Mouse (Mus musculus): Measurements from ENCODE around the gene Sf3a1. TPM values are rescaled to one million over a fixed set of nuclear protein-coding genes. Genes with fewer than 3 reads are reported as not detected.
A peak's percentile ranks its signal among the peaks of the same experiment; 100 is the strongest.

Gene Sf3a1
- polyA plus RNA-seq, 1 experiment = 50.0 TPM

GRCm38 (mm10) chr11:4215061-4215460 lies 54.9 kb downstream of the Sf3a1 start:
- H3K4me3 ChIP-seq (replicated peaks; ENCODE audit: insufficient read depth, low read depth, low read length) = no peak overlapping the region
- WGBS = 78% methylated on average over 10 of the region's 10 CpGs
- no peak overlapping the region for H3K27ac ChIP-seq (ENCODE audit: insufficient read depth, low read length)
- TF ChIP-seq CTCF (IDR thresholded peaks at IDR 0.05; ENCODE audit: borderline replicate concordance, insufficient read depth, low read depth, low read length) = no peak
- no peak for TF ChIP-seq POLR2A (IDR thresholded peaks at IDR 0.05; ENCODE audit: borderline replicate concordance, insufficient read depth, low read length)
- H3K27me3 ChIP-seq (ENCODE audit: control insufficient read depth, insufficient read depth, low read length) = no peaks in the 10 kb centered on the region
- DNase-seq = no peak
- no peaks in the 10 kb centered on the region for H3K4me1 ChIP-seq (ENCODE audit: control insufficient read depth, insufficient read depth, low read length)

DNA sequence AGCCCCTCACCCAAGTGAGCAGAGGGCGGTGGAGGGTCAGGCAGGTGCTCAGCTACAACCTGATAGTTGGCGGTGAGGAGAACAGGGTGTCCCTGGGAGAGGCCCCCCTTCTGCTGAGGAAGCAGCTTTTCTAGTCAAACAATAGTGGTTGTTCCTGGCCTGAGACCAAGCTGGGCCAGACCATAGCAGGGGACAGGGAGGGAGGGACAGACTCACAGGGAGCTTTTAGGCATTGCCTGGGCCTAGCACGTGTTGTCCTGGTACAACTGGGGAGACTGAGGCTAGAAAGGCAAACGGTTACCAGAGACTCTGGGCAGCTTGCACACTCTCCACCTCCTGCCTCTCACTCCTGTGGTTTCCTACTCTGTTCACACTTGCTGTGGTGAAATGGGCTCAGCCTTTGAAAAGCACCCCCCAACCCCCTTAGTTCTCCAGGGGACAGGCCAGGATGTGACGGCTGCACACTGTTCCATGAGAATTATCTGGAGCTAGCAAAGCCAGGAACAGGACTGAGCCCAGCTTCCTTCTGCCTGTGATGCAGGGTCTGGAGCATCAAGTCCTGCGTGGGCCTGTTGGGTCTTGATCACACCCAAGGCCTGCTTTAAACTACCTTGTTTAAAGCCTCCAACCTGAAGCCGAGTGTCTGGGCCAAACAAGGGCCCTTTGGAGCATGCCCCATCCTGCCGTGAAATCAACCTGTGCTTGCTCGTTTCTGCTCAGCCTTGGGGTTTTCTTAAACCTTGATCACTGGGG lies 56.3 kb downstream of the Sf3a1 start:
- Histone ChIP-seq H3K27ac (ENCODE audit: insufficient read depth, low read length) (no peak overlapping the region), H3K4me1 (ENCODE audit: control insufficient read depth, insufficient read depth, low read length) (no peaks in the 10 kb centered on the region), H3K4me3 (replicated peaks; ENCODE audit: insufficient read depth, low read depth, low read length) (no peak overlapping the region), H3K27me3 (ENCODE audit: control insufficient read depth, insufficient read depth, low read length) (no peaks in the 10 kb centered on the region)
- WGBS = 79% methylated on average over 9 of the region's 9 CpGs
- TF ChIP-seq POLR2A (IDR thresholded peaks at IDR 0.05; ENCODE audit: borderline replicate concordance, insufficient read depth, low read length) = no peak
- TF ChIP-seq CTCF (IDR thresholded peaks at IDR 0.05; ENCODE audit: borderline replicate concordance, insufficient read depth, low read depth, low read length) = no peak
- DNase-seq = no peak

DNA sequence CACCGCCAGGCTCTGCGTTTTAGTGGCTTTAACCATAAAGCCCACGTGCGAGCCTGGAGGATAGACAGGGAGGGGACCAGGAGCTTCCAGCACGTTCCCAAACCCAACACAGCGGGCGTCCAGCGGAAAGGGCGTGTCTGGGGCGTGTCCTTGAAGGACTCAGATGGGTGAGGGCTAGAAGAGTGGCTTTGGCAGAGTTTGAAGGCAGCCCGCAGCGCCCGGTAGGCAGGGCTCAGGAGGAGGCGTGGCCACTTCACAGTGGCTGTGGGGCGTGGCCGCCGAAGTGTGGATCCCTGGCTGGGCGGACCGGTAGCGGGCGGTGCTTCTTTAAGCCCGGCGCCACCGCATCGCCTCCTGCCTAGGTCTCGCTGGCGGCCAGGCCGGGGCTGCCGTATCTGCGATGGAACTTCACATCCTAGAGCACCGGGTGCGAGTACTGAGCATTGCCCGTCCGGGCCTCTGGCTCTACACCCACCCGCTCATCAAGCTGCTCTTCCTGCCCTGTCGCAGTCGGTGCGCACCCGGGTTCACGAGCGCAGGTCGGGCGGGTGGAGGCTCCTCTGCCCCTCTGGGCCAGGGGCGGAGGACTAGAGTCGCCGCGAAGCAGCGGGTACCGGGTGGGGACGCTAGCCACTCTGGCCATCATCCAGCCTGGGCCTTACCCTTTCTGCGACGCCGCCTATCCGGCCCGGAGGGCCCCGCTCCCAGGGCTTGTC lies 57.9 kb downstream of the Sf3a1 start, which contains the start of gene Castor1:
Gene Castor1 (plus strand): TSS at position 312 of the 716 bp plus-strand sequence.
- peak within 1 kb of the TSS; percentile 23 for H3K4me3 ChIP-seq (replicated peaks; ENCODE audit: insufficient read depth, low read depth, low read length)
- peak; percentile 45 to 56 for DNase-seq
- H3K4me1 ChIP-seq (ENCODE audit: control insufficient read depth, insufficient read depth, low read length) = no peaks in the 10 kb centered on the region
- TF ChIP-seq CTCF (IDR thresholded peaks at IDR 0.05; ENCODE audit: borderline replicate concordance, insufficient read depth, low read depth, low read length) (no peak), POLR2A (IDR thresholded peaks at IDR 0.05; ENCODE audit: borderline replicate concordance, insufficient read depth, low read length) (no peak)
- no peak within 1 kb of the TSS; the same call in 1 of the 2 replicates for H3K27ac ChIP-seq (ENCODE audit: insufficient read depth, low read length)
- H3K27me3 ChIP-seq (ENCODE audit: control insufficient read depth, insufficient read depth, low read length) = no peaks in the 10 kb centered on the region
- 4% methylated on average over 56 of the region's 56 CpGs for WGBS

DNA sequence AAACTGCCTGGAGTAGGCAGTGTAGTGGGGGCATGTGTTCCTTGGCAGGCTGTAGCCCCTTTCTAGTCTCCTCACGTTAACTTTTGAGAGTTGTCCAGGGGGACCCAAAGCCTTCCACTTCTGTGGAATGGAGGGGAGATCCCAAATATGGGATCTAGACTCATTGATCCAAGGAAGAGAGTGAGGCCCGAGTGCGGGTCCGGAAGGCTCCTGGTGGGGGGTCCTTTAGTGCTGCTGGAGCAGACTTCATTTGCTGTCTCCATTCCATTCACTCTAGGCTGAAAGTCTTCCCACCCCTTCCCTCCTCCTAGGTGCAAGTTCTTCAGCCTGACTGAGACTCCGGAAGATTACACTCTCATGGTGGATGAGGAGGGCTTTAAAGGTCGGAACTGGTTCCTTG lies 58.5 kb downstream of the Sf3a1 start:
- Histone ChIP-seq H3K27ac (ENCODE audit: insufficient read depth, low read length) (no peak overlapping the region), H3K4me1 (ENCODE audit: control insufficient read depth, insufficient read depth, low read length) (no peaks in the 10 kb centered on the region), H3K4me3 (replicated peaks; ENCODE audit: insufficient read depth, low read depth, low read length) (no peak overlapping the region), H3K27me3 (ENCODE audit: control insufficient read depth, insufficient read depth, low read length) (no peaks in the 10 kb centered on the region)
- 25% methylated on average over 6 of the region's 6 CpGs for WGBS
- no peak for DNase-seq
- no peak for TF ChIP-seq POLR2A (IDR thresholded peaks at IDR 0.05; ENCODE audit: borderline replicate concordance, insufficient read depth, low read length)
- no peak for TF ChIP-seq CTCF (IDR thresholded peaks at IDR 0.05; ENCODE audit: borderline replicate concordance, insufficient read depth, low read depth, low read length)

DNA sequence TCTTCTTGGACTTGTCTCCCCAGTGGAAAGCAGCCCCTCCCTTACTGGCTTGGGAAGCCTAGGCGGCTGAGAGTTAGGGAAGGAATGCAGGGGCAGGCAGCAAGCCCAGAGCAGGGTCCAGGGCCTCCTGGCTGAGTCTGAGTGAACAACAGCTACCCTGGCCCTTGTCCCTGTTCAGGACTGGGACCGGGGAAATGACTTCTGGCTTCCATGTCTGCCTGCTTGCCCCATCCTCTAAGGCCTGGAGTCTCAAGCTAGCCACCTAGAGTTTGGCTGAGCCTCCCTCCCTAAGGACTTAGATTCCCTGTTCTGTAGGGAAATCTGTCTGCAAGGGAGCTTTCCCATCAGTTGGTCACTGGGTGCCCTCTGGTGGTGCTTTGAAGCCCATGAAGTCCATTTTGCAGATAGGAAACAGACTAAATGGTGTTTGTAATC lies 59.2 kb downstream of the Sf3a1 start:
- H3K27ac ChIP-seq (ENCODE audit: insufficient read depth, low read length) = no peak overlapping the region

DNA sequence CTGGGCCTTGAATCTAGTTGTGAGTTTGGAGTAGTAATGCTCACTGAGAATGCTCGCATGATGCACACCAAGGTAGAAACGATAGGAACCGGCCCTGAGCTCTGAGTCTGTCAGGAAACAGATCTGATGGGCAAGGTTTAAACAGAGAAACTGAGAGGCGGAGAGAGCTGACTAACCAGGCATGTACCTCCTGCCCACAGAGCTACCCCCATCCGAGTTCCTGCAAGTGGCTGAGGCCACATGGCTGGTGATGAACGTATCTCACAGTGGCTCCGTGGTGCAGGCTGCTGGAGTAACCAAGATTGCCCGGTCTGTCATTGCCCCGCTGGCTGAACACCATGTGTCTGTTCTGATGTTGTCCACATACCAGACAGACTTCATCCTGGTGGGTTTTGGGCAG lies 59.8 kb downstream of the Sf3a1 start:
- no peaks in the 10 kb centered on the region for H3K4me1 ChIP-seq (ENCODE audit: control insufficient read depth, insufficient read depth, low read length)
- no peak overlapping the region for H3K4me3 ChIP-seq (replicated peaks; ENCODE audit: insufficient read depth, low read depth, low read length)
- no peak for DNase-seq
- 60% methylated on average over 9 of the region's 9 CpGs for WGBS
- no peaks in the 10 kb centered on the region for H3K27me3 ChIP-seq (ENCODE audit: control insufficient read depth, insufficient read depth, low read length)
- TF ChIP-seq POLR2A (IDR thresholded peaks at IDR 0.05; ENCODE audit: borderline replicate concordance, insufficient read depth, low read length) = no peak
- TF ChIP-seq CTCF (IDR thresholded peaks at IDR 0.05; ENCODE audit: borderline replicate concordance, insufficient read depth, low read depth, low read length) = no peak
- no peak overlapping the region for H3K27ac ChIP-seq (ENCODE audit: insufficient read depth, low read length)

More for the DNA sequence above, 59.2 kb downstream of the Sf3a1 start:
- Histone ChIP-seq H3K27me3 (ENCODE audit: control insufficient read depth, insufficient read depth, low read length) (no peaks in the 10 kb centered on the region), H3K4me3 (replicated peaks; ENCODE audit: insufficient read depth, low read depth, low read length) (no peak overlapping the region), H3K4me1 (ENCODE audit: control insufficient read depth, insufficient read depth, low read length) (no peaks in the 10 kb centered on the region)
- peak; percentile 67 for DNase-seq
- WGBS = 38% methylated on average over 2 of the region's 2 CpGs
- TF ChIP-seq CTCF (IDR thresholded peaks at IDR 0.05; ENCODE audit: borderline replicate concordance, insufficient read depth, low read depth, low read length) = peak; percentile 83
- no peak for TF ChIP-seq POLR2A (IDR thresholded peaks at IDR 0.05; ENCODE audit: borderline replicate concordance, insufficient read depth, low read length)

GRCm38 (mm10) chr11:4220443-4221400 lies 60.6 kb downstream of the Sf3a1 start:
- DNase-seq = peak; percentile 64 to 81
- no peak for TF ChIP-seq POLR2A (IDR thresholded peaks at IDR 0.05; ENCODE audit: borderline replicate concordance, insufficient read depth, low read length)
- peak; percentile 93 for TF ChIP-seq CTCF (IDR thresholded peaks at IDR 0.05; ENCODE audit: borderline replicate concordance, insufficient read depth, low read depth, low read length)
- WGBS = 55% methylated on average over 28 of the region's 28 CpGs
- Histone ChIP-seq H3K27ac (ENCODE audit: insufficient read depth, low read length) (no peak overlapping the region), H3K4me3 (replicated peaks; ENCODE audit: insufficient read depth, low read depth, low read length) (no peak overlapping the region), H3K4me1 (ENCODE audit: control insufficient read depth, insufficient read depth, low read length) (no peaks in the 10 kb centered on the region), H3K27me3 (ENCODE audit: control insufficient read depth, insufficient read depth, low read length) (no peaks in the 10 kb centered on the region)

All from cerebellum, adult 2 months (tissue).